18 mouse cellular contexts compared by ENCODE assay signal in the genomic region with DNA sequence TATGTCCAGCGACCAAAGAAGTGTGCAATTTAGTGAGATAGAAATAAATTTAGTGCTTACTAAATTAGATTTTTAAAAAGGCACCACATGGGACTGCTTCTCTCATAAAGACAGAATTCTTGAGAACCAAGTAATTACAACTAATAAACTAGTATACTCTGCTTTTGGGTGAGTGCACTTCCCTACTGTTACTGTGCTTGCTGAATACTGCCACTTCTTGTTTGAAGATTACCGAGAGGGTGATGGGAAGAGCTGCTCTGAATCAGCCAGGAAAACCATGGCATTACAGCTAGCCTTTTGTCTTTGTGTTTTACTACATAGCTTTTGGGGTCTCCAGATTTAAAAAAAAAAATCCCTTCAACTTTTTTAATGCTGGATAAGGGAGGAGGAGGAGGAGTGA. TPM values are rescaled to one million over a fixed set of nuclear protein-coding genes. Genes with fewer than 3 reads are reported as not detected.
DNase-seq lines count a peak whose midpoint lies in the region; ATAC-seq and TF ChIP-seq lines count a peak whose summit lies in the region.
"Had no signal": no experiment of that assay in that cellular context is flagged by ENCODE, and none has a peak within 500 bp of the region (broad histone marks: within the 10 kb centered on the region; RNA-seq: fewer than 3 reads in every experiment).

No protein-coding gene starts in this region.

- H3K27me3 ChIP-seq in forebrain, embryonic 14.5 days (replicated peaks; ENCODE audit: control insufficient read depth, insufficient read depth, low read length), result no peaks in the 10 kb centered on the region
- H3K27me3 ChIP-seq in forebrain, postnatal 0 days (ENCODE audit: insufficient read depth, low read length), result no peaks in the 10 kb centered on the region
- H3K27me3 ChIP-seq in heart, embryonic 16.5 days (ENCODE audit: control insufficient read depth, insufficient read depth, low read length), result no peaks in the 10 kb centered on the region
- no peaks in the 10 kb centered on the region for H3K27me3 ChIP-seq in midbrain, embryonic 13.5 days
- no peaks in the 10 kb centered on the region for H3K27me3 ChIP-seq in midbrain, embryonic 16.5 days (ENCODE audit: control insufficient read depth, insufficient read depth, low read depth, low read length)
- H3K27me3 ChIP-seq: CH12.LX; forebrain, embryonic 15.5 days; hindbrain, embryonic 15.5 days; liver, embryonic 12.5 days; midbrain, embryonic 12.5 days had no signal

- no peak for DNase-seq in forebrain, embryonic 14.5 days (ENCODE audit: low spot score)
- no peak for DNase-seq in forebrain, postnatal 0 days
- no peak for DNase-seq in heart, adult 8-10 months (ENCODE audit: low spot score)
- no peak for DNase-seq in cerebellum, adult 8-10 months
- DNase-seq in thymus, postnatal 4 days, result no peak
- DNase-seq: cerebellum, adult 11 months; gastrocnemius, postnatal 10 days; thymus, postnatal 36 days had no signal

- peaks cover 15% of the 10 kb centered on the region for H3K4me1 ChIP-seq in forebrain, embryonic 14.5 days (ENCODE audit: control insufficient read depth, insufficient read depth, low read length)
- no peaks in the 10 kb centered on the region for H3K4me1 ChIP-seq in forebrain, postnatal 0 days (ENCODE audit: insufficient read depth)
- peaks cover 30% of the 10 kb centered on the region for H3K4me1 ChIP-seq in heart, embryonic 16.5 days (ENCODE audit: control insufficient read depth, insufficient read depth, low read length)
- H3K4me1 ChIP-seq in midbrain, embryonic 13.5 days (replicated peaks), result peaks cover 19% of the 10 kb centered on the region
- H3K4me1 ChIP-seq in midbrain, embryonic 16.5 days (ENCODE audit: control insufficient read depth, insufficient read depth, low read length), result peaks cover 9% of the 10 kb centered on the region; the same call in 1 of the 2 replicates

- no peak for TF ChIP-seq CTCF in forebrain, postnatal 0 days (IDR thresholded peaks at IDR 0.05; ENCODE audit: low read depth)

- WGBS in forebrain, embryonic 14.5 days, result 32% methylated on average over 2 of the region's 2 CpGs
- 40% methylated on average over 2 of the region's 2 CpGs for WGBS in forebrain, postnatal 0 days
- WGBS in heart, embryonic 16.5 days, result 37% methylated on average over 2 of the region's 2 CpGs
- WGBS in midbrain, embryonic 13.5 days, result 57% methylated on average over 2 of the region's 2 CpGs
- 53% methylated on average over 2 of the region's 2 CpGs for WGBS in midbrain, embryonic 16.5 days

- no peak overlapping the region for H3K9ac ChIP-seq in forebrain, embryonic 14.5 days (ENCODE audit: low read length)
- H3K9ac ChIP-seq in forebrain, postnatal 0 days, result no peak overlapping the region
- H3K9ac ChIP-seq in heart, embryonic 16.5 days (ENCODE audit: low read length), result peak overlapping the region; percentile 38; the same call in 1 of the 2 replicates
- H3K9ac ChIP-seq in midbrain, embryonic 13.5 days (replicated peaks), result no peak overlapping the region
- H3K9ac ChIP-seq in midbrain, embryonic 16.5 days (ENCODE audit: low read depth, low read length), result no peak overlapping the region
- H3K9ac ChIP-seq: forebrain, embryonic 15.5 days; hindbrain, embryonic 15.5 days; liver, embryonic 12.5 days; lung, embryonic 14.5 days; midbrain, embryonic 12.5 days had no signal

- H3K9me3 ChIP-seq in forebrain, embryonic 14.5 days (replicated peaks; ENCODE audit: control insufficient read depth, low read length), result no peaks in the 10 kb centered on the region
- no peaks in the 10 kb centered on the region for H3K9me3 ChIP-seq in forebrain, postnatal 0 days (ENCODE audit: low read length)
- no peaks in the 10 kb centered on the region for H3K9me3 ChIP-seq in heart, embryonic 16.5 days (replicated peaks; ENCODE audit: control insufficient read depth, low read length)
- H3K9me3 ChIP-seq in midbrain, embryonic 13.5 days, result no peaks in the 10 kb centered on the region
- no peaks in the 10 kb centered on the region for H3K9me3 ChIP-seq in midbrain, embryonic 16.5 days (replicated peaks; ENCODE audit: control insufficient read depth, low read length, poor library complexity, severe bottlenecking)
- H3K9me3 ChIP-seq: forebrain, embryonic 15.5 days; heart, embryonic 10.5 days; hindbrain, embryonic 15.5 days; liver, embryonic 12.5 days; midbrain, embryonic 12.5 days had no signal

- no peak overlapping the region for H3K4me2 ChIP-seq in forebrain, embryonic 14.5 days (ENCODE audit: low read length)
- no peak overlapping the region for H3K4me2 ChIP-seq in forebrain, postnatal 0 days (ENCODE audit: low read depth)
- peak overlapping the region; percentile 52; the same call in 1 of the 2 replicates for H3K4me2 ChIP-seq in heart, embryonic 16.5 days (ENCODE audit: low read depth, low read length)
- no peak overlapping the region for H3K4me2 ChIP-seq in midbrain, embryonic 13.5 days (replicated peaks)
- H3K4me2 ChIP-seq in midbrain, embryonic 16.5 days (ENCODE audit: low read length), result no peak overlapping the region
- H3K4me2 ChIP-seq: forebrain, embryonic 15.5 days; hindbrain, embryonic 15.5 days; liver, embryonic 12.5 days; lung, embryonic 14.5 days; midbrain, embryonic 12.5 days had no signal

- no peak overlapping the region for H3K27ac ChIP-seq in forebrain, embryonic 14.5 days (ENCODE audit: low read depth, low read length)
- no peak overlapping the region for H3K27ac ChIP-seq in forebrain, postnatal 0 days (ENCODE audit: low read depth, low read length)
- H3K27ac ChIP-seq in heart, embryonic 16.5 days (ENCODE audit: low read length), result peak overlapping the region; percentile 59; the same call in 1 of the 2 replicates
- H3K27ac ChIP-seq in midbrain, embryonic 13.5 days, result no peak overlapping the region
- H3K27ac ChIP-seq in midbrain, embryonic 16.5 days (ENCODE audit: low read length), result no peak overlapping the region
- H3K27ac ChIP-seq: forebrain, embryonic 15.5 days; heart, embryonic 10.5 days; liver, embryonic 12.5 days had no signal

- H3K36me3 ChIP-seq in forebrain, embryonic 14.5 days (ENCODE audit: control insufficient read depth, insufficient read depth, low read length), result 0 out of 2 replicates have a peak, but pooled peaks cover 2% of the 10 kb centered on the region
- H3K36me3 ChIP-seq in forebrain, postnatal 0 days (ENCODE audit: insufficient read depth), result no peaks in the 10 kb centered on the region
- H3K36me3 ChIP-seq in heart, embryonic 16.5 days (ENCODE audit: control insufficient read depth, insufficient read depth), result no peaks in the 10 kb centered on the region
- H3K36me3 ChIP-seq in midbrain, embryonic 13.5 days, result no peaks in the 10 kb centered on the region
- no peaks in the 10 kb centered on the region for H3K36me3 ChIP-seq in midbrain, embryonic 16.5 days (ENCODE audit: control insufficient read depth, insufficient read depth, low read length)
- H3K36me3 ChIP-seq: forebrain, embryonic 15.5 days; heart, embryonic 10.5 days; hindbrain, embryonic 15.5 days; liver, embryonic 12.5 days; midbrain, embryonic 12.5 days had no signal

- peak; percentile 45; the same call in 1 of the 2 replicates for ATAC-seq in forebrain, embryonic 14.5 days
- no peak for ATAC-seq in forebrain, postnatal 0 days
- ATAC-seq in heart, embryonic 16.5 days (replicated peaks; ENCODE audit: extremely low read depth, insufficient read depth, low FRiP score), result no peak
- ATAC-seq in midbrain, embryonic 13.5 days, result 0 out of 2 replicates have a peak, but pooled peaks have one; percentile 53
- ATAC-seq in midbrain, embryonic 16.5 days, result no peak
- ATAC-seq: liver, embryonic 12.5 days had no signal

- no peak overlapping the region for H3K4me3 ChIP-seq in forebrain, embryonic 14.5 days (ENCODE audit: low read depth, low read length)
- H3K4me3 ChIP-seq in forebrain, postnatal 0 days (ENCODE audit: low read depth, low read length), result no peak overlapping the region
- H3K4me3 ChIP-seq in heart, embryonic 16.5 days (ENCODE audit: low read length), result no peak overlapping the region
- H3K4me3 ChIP-seq in midbrain, embryonic 13.5 days (replicated peaks), result no peak overlapping the region
- H3K4me3 ChIP-seq in midbrain, embryonic 16.5 days (ENCODE audit: low read depth, low read length), result no peak overlapping the region
- H3K4me3 ChIP-seq: forebrain, embryonic 15.5 days; heart, embryonic 10.5 days; hindbrain, embryonic 15.5 days; liver, embryonic 12.5 days; midbrain, embryonic 12.5 days had no signal

RNA-seq across cellular contexts. Expression of gene Dennd1b, which starts 19.8 kb away (rescaled TPM):
- polyA plus RNA-seq in forebrain, embryonic 14.5 days (2014; fragmentation: Nextera tagmentation; extraction: Ambion mirVana), result 6.1 and 8.4 TPM in 2 replicates
- total RNA-seq in forebrain, postnatal 0 days (2014; rRNA removed), result 10.5 and 12.0 TPM in 2 replicates
- 4.1 and 5.6 TPM in 2 replicates for polyA plus RNA-seq in forebrain, postnatal 0 days (2015; fragmentation: Nextera tagmentation; extraction: Ambion mirVana)
- 10.0 and 13.0 TPM in 2 replicates for polyA plus RNA-seq in heart, embryonic 16.5 days (2015; fragmentation: Nextera tagmentation; extraction: Ambion mirVana)
- total RNA-seq in heart, adult 8-10 months (2022), result 10 to 100 TPM; 22.2 to 25.7 (median 23.8) TPM
- 13.0 and 13.1 TPM in 2 replicates for polyA plus RNA-seq in midbrain, embryonic 13.5 days (2015; fragmentation: Nextera tagmentation; extraction: Ambion mirVana)
- 9.2 and 10.4 TPM in 2 replicates for polyA plus RNA-seq in midbrain, embryonic 16.5 days (2015; fragmentation: Nextera tagmentation; extraction: Ambion mirVana)

Comparison
In these comparisons a context has a peak if more than half of its experiments do, and no peak if none do; other contexts are left out.
1. ATAC-seq: peak in forebrain, embryonic 14.5 days (single experiment) and midbrain, embryonic 13.5 days (single experiment); none in forebrain, postnatal 0 days (single experiment), heart, embryonic 16.5 days (single experiment) and midbrain, embryonic 16.5 days (single experiment).